28 mouse cellular contexts compared by ENCODE assay signal in the genomic region with DNA sequence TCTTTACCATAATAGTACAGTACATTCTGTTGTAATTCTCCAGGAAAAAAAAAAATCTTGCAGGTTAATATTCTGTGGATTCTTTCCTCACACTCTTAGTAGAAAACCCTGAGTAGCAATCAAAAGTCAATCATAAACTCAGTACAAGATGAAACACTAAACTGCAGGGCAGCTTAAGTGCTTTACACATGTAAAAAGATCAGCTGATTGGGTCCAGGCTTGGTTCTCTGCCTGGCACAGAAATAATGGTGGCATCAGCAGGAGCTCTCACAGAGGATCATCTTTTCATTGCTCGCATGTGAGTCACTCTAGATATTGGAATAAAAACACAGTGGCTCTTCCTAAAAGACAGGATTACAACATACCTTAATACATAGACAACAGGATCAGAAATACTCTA. TPM values are rescaled to one million over a fixed set of nuclear protein-coding genes. Genes with fewer than 3 reads are reported as not detected.
DNase-seq lines count a peak whose midpoint lies in the region; ATAC-seq lines count a peak whose summit lies in the region.
"Had no signal": no experiment of that assay in that cellular context is flagged by ENCODE, and none has a peak within 500 bp of the region (broad histone marks: within the 10 kb centered on the region; RNA-seq: fewer than 3 reads in every experiment).

No protein-coding gene starts in this region.

- no peak overlapping the region for H3K4me3 ChIP-seq in heart, embryonic 11.5 days (ENCODE audit: low read depth, low read length)
- H3K4me3 ChIP-seq: embryonic facial prominence, embryonic 15.5 days; forebrain, embryonic 15.5 days; hindbrain, embryonic 12.5 days; limb, embryonic 12.5 days; midbrain, embryonic 12.5 days; neural tube, embryonic 15.5 days had no signal

- H3K4me2 ChIP-seq in heart, embryonic 11.5 days: no peak overlapping the region
- H3K4me2 ChIP-seq: embryonic facial prominence, embryonic 15.5 days; forebrain, embryonic 15.5 days; hindbrain, embryonic 12.5 days; limb, embryonic 12.5 days; liver, embryonic 11.5 days; midbrain, embryonic 12.5 days; neural tube, embryonic 15.5 days had no signal

- no peak overlapping the region for H3K27ac ChIP-seq in heart, embryonic 11.5 days (ENCODE audit: low read depth, low read length)
- H3K27ac ChIP-seq: embryonic facial prominence, embryonic 15.5 days; forebrain, embryonic 15.5 days; hindbrain, embryonic 12.5 days; kidney, postnatal 0 days; limb, embryonic 12.5 days; midbrain, embryonic 12.5 days; neural tube, embryonic 15.5 days had no signal

- no peaks in the 10 kb centered on the region for H3K9me3 ChIP-seq in heart, embryonic 11.5 days (replicated peaks; ENCODE audit: control insufficient read depth, low read length)
- H3K9me3 ChIP-seq: embryonic facial prominence, embryonic 15.5 days; forebrain, embryonic 15.5 days; hindbrain, embryonic 12.5 days; limb, embryonic 12.5 days; midbrain, embryonic 12.5 days; neural tube, embryonic 15.5 days had no signal

- ATAC-seq in heart, embryonic 11.5 days (replicated peaks; ENCODE audit: insufficient number of reproducible peaks, low FRiP score, low TSS enrichment): no peak
- ATAC-seq: forebrain, embryonic 15.5 days; liver, postnatal 0 days had no signal

- peak; percentile 14 for DNase-seq in gastrocnemius, postnatal 10 days
- no peak for DNase-seq in gastrocnemius, adult 8-10 months (ENCODE audit: low spot score in 2 of 2)
- DNase-seq in Muller cell, postnatal 12 days (ENCODE audit: inconsistent ontology term): peak; percentile 27
- DNase-seq in gastrocnemius, postnatal 25 days: peak; percentile 39
- peak; percentile 22 to 54 for DNase-seq in kidney, postnatal 25 days
- no peak for DNase-seq in frontal cortex, postnatal 25 days (ENCODE audit: low spot score in 2 of 2)
- DNase-seq: cerebellum, adult 11 months; cerebellum, adult 9-11 months; heart, adult 18-20 months; liver, postnatal 0 days; lung, postnatal 14 days; right cerebral cortex, adult 18-20 months; right cerebral cortex, postnatal 4 days; thymus, adult 2 months had no signal

- H3K9ac ChIP-seq in heart, embryonic 11.5 days (ENCODE audit: low read depth, low read length): no peak overlapping the region
- H3K9ac ChIP-seq: embryonic facial prominence, embryonic 15.5 days; forebrain, embryonic 15.5 days; hindbrain, embryonic 12.5 days; limb, embryonic 12.5 days; liver, postnatal 0 days; midbrain, embryonic 12.5 days; neural tube, embryonic 15.5 days had no signal

- no peaks in the 10 kb centered on the region for H3K27me3 ChIP-seq in heart, embryonic 11.5 days (ENCODE audit: control insufficient read depth, insufficient read depth, low read length)
- H3K27me3 ChIP-seq: embryonic facial prominence, embryonic 15.5 days; forebrain, embryonic 15.5 days; hindbrain, embryonic 12.5 days; limb, embryonic 12.5 days; midbrain, embryonic 12.5 days; neural tube, embryonic 15.5 days had no signal

- H3K36me3 ChIP-seq in heart, embryonic 11.5 days (ENCODE audit: control insufficient read depth, insufficient read depth, low read length): no peaks in the 10 kb centered on the region
- H3K36me3 ChIP-seq: embryonic facial prominence, embryonic 15.5 days; forebrain, embryonic 15.5 days; hindbrain, embryonic 12.5 days; limb, embryonic 12.5 days; midbrain, embryonic 12.5 days; neural tube, embryonic 15.5 days had no signal

- 78% methylated on average over 1 of the region's 1 CpGs for WGBS in heart, embryonic 11.5 days (ENCODE audit: insufficient replicate concordance)

- no peaks in the 10 kb centered on the region for H3K4me1 ChIP-seq in heart, embryonic 11.5 days (ENCODE audit: control insufficient read depth, insufficient read depth, low read length)
- H3K4me1 ChIP-seq: embryonic facial prominence, embryonic 15.5 days; forebrain, embryonic 15.5 days; hindbrain, embryonic 12.5 days; limb, embryonic 12.5 days; midbrain, embryonic 12.5 days; neural tube, embryonic 15.5 days had no signal

RNA-seq across cellular contexts. Expression of gene Mettl21c, which starts 7.8 kb away (rescaled TPM):
- 100 to 1,000 TPM in 1 of 2 experiments, 10 to 100 TPM in 1; 89.0 to 108 TPM for total RNA-seq in gastrocnemius, postnatal 10 days (2021)
- total RNA-seq in gastrocnemius, adult 8-10 months (2022): 10 to 100 TPM; 43.6 to 69.2 (median 60.8) TPM
- total RNA-seq in gastrocnemius, postnatal 25 days (2021): 100 to 1,000 TPM in 1 of 2 experiments, 10 to 100 TPM in 1; 37.6 to 145 TPM
- polyA plus RNA-seq in heart, embryonic 11.5 days (2014; fragmentation: Nextera tagmentation; extraction: Ambion mirVana): 0.35 and 0.83 TPM in 2 replicates
- total RNA-seq: heart, adult 18-20 months; heart, postnatal 25 days; left cerebral cortex, postnatal 14 days; megakaryocyte progenitor cell, adult 5-6 weeks had no signal
- polyA plus RNA-seq: urinary bladder, adult 2 months had no signal

RNA-seq across cellular contexts. Expression of gene Gm8251, which starts 34.1 kb away (rescaled TPM):
- not detected for total RNA-seq in gastrocnemius, postnatal 10 days (2021)
- not detected for total RNA-seq in gastrocnemius, adult 8-10 months (2022)
- not detected for total RNA-seq in gastrocnemius, postnatal 25 days (2021)
- polyA plus RNA-seq in heart, embryonic 11.5 days (2014; fragmentation: Nextera tagmentation; extraction: Ambion mirVana): 0.08 TPM in 1 of 2 replicates, not detected in the other
- total RNA-seq: adrenal gland, postnatal 4 days; heart, adult 18-20 months; heart, postnatal 25 days; left cerebral cortex, postnatal 14 days had no signal
- polyA plus RNA-seq: kidney, postnatal 0 days had no signal

Comparison
In these comparisons a context has a peak if more than half of its experiments do, and no peak if none do; other contexts are left out.
1. DNase-seq: peak in gastrocnemius, postnatal 10 days (single experiment), Muller cell, postnatal 12 days (single experiment), gastrocnemius, postnatal 25 days (single experiment) and kidney, postnatal 25 days (2 of 2); none in gastrocnemius, adult 8-10 months (0 of 2) and frontal cortex, postnatal 25 days (0 of 2).